Mouse (Mus musculus) cortical plate, adult 2 months (tissue): ENCODE results near the gene Izumo4. TPM values are rescaled to one million over a fixed set of nuclear protein-coding genes. Genes with fewer than 3 reads are reported as not detected.

ENCODE experiments used
- H3K27ac ChIP-seq: fragments of 200-500 bp; 2 replicates; pipeline ENCODE4 v1.5.1; 2012; ENCODE audit warnings: low read length, control low read depth, inconsistent platforms; ENCODE audit not compliant: insufficient read depth
- H3K4me1 ChIP-seq: fragments of 200-500 bp; 2 replicates; pipeline ENCODE4 v1.6.1; 2011; ENCODE audit warnings: low read length; ENCODE audit not compliant: control insufficient read depth, insufficient read depth
- H3K4me3 ChIP-seq: fragments of 200-500 bp; 2 replicates; pipeline ENCODE4 v1.5.1; 2011; ENCODE audit warnings: mild to moderate bottlenecking, low read length, control low read depth; ENCODE audit not compliant: insufficient read depth
- CTCF ChIP-seq: fragments of 200-500 bp; IDR thresholded peaks from 2 replicates; pipeline ENCODE4 v1.5.1; 2011; ENCODE audit warnings: mild to moderate bottlenecking, control low read depth, low read length; ENCODE audit not compliant: insufficient read depth; ENCODE audit errors: extremely low read depth
- POLR2A ChIP-seq: fragments of 200-500 bp; IDR thresholded peaks from 2 replicates; pipeline ENCODE4 v1.6.1; 2011; ENCODE audit warnings: mild to moderate bottlenecking, low read length, control low read depth; ENCODE audit not compliant: insufficient read depth; ENCODE audit errors: extremely low read depth
- polyA plus RNA-seq: library from polyadenylated mRNA; depleted of rRNA; stranded (reverse); fragments of >200 nt; gene quantifications from 2 replicates; pipeline ENCODE4 v1.2.3, GENCODE M21; 2012; rRNA removed

Gene Izumo4
- polyA plus RNA-seq: 111 and 118 TPM in 2 replicates

GRCm38 (mm10) chr10:80701721-80702535 lies at the start of gene Izumo4, which contains the start of gene Mob3a:
Gene Izumo4, plus strand, starts transcription at chr10:80702184.
Gene Mob3a, minus strand, starts transcription at chr10:80701977.
- Histone ChIP-seq H3K27ac (peak within 1 kb of the TSS; percentile 56), H3K4me3 (peak within 1 kb of the TSS; percentile 57), H3K4me1 (peaks cover 2% of the 10 kb centered on the region; the same call in 1 of the 2 replicates)
- TF ChIP-seq CTCF (no peak), POLR2A (0 out of 2 replicates have a peak, but pooled peaks have one; percentile 29)

- H3K4me1 ChIP-seq: peaks cover 9% of the 10 kb centered on the region; the same call in 1 of the 2 replicates
- no peak overlapping the region for H3K4me3 ChIP-seq
- no peak for TF ChIP-seq POLR2A
- no peak for TF ChIP-seq CTCF
- no peak overlapping the region for H3K27ac ChIP-seq
Measured at GRCm38 (mm10) chr10:80653156-80653720, 48.7 kb upstream of the Izumo4 start.

- Histone ChIP-seq H3K4me3 (peak overlapping the region; percentile 69; the same call in 1 of the 2 replicates), H3K4me1 (peaks cover 9% of the 10 kb centered on the region; the same call in 1 of the 2 replicates), H3K27ac (no peak overlapping the region)
- TF ChIP-seq POLR2A (no peak), CTCF (no peak)
Measured at GRCm38 (mm10) chr10:80654866-80655265, 47.1 kb upstream of the Izumo4 start.

- H3K4me1 ChIP-seq: peaks cover 9% of the 10 kb centered on the region; the same call in 1 of the 2 replicates
- no peak for TF ChIP-seq POLR2A
- no peak for TF ChIP-seq CTCF
- H3K4me3 ChIP-seq: peak overlapping the region; percentile 69
- H3K27ac ChIP-seq: peak overlapping the region; percentile 20; the same call in 1 of the 2 replicates
Measured at GRCm38 (mm10) chr10:80655406-80656129, 46.4 kb upstream of the Izumo4 start.

- no peak for TF ChIP-seq CTCF
- peak; percentile 53; the same call in 1 of the 2 replicates for TF ChIP-seq POLR2A
- H3K27ac ChIP-seq: peak overlapping the region; percentile 41; the same call in 1 of the 2 replicates
- H3K4me3 ChIP-seq: peak overlapping the region; percentile 69
- peaks cover 9% of the 10 kb centered on the region; the same call in 1 of the 2 replicates for H3K4me1 ChIP-seq
Measured at GRCm38 (mm10) chr10:80656130-80656862, 45.7 kb upstream of the Izumo4 start.

- peaks cover 9% of the 10 kb centered on the region; the same call in 1 of the 2 replicates for H3K4me1 ChIP-seq
- no peak for TF ChIP-seq POLR2A
- TF ChIP-seq CTCF: no peak
- peak within 1 kb of the TSS; percentile 41; the same call in 1 of the 2 replicates for H3K27ac ChIP-seq
- peak within 1 kb of the TSS; percentile 69 for H3K4me3 ChIP-seq
Measured at GRCm38 (mm10) chr10:80656863-80657623, 44.9 kb upstream of the Izumo4 start, which contains the start of gene Btbd2. Gene Btbd2, minus strand, starts transcription at chr10:80657071.

GRCm38 (mm10) chr10:80658194-80658840 lies 43.7 kb upstream of the Izumo4 start:
- H3K27ac ChIP-seq: no peak overlapping the region
- H3K4me1 ChIP-seq: peaks cover 9% of the 10 kb centered on the region; the same call in 1 of the 2 replicates
- TF ChIP-seq POLR2A: no peak
- TF ChIP-seq CTCF: no peak
- H3K4me3 ChIP-seq: no peak overlapping the region

GRCm38 (mm10) chr10:80658841-80659202 lies 43.2 kb upstream of the Izumo4 start:
- Histone ChIP-seq H3K4me1 (peaks cover 9% of the 10 kb centered on the region; the same call in 1 of the 2 replicates), H3K27ac (no peak overlapping the region), H3K4me3 (no peak overlapping the region)
- TF ChIP-seq CTCF: no peak
- no peak for TF ChIP-seq POLR2A
